Mouse (Mus musculus) lung, embryonic 14.5 days (tissue): ENCODE measurements around the gene Frat2. TPM values are rescaled to one million over a fixed set of nuclear protein-coding genes. Genes with fewer than 3 reads are reported as not detected.

Experiments used
- ATAC-seq: fragments of 200-750 bp; cut with Nextera tagmentation; 2 replicates; pipeline ENCODE4 v1.8.0; 2017; ENCODE audit warnings: mild to moderate bottlenecking, moderate TSS enrichment, moderate library complexity; ENCODE audit not compliant: insufficient read depth
- DNase-seq: peaks from one replicate; pipeline ENCODE4 v3.0.0-alpha.2; 2015
- H3K27ac ChIP-seq: fragments of 300-500 bp; sonication (generic); 2 replicates; pipeline ENCODE4 v1.5.1; 2014; ENCODE audit warnings: low read depth, mild to moderate bottlenecking, moderate library complexity
- H3K27me3 ChIP-seq: fragments of 300-500 bp; sonication (generic); 2 replicates; pipeline ENCODE4 v1.6.1; 2014; ENCODE audit warnings: low read length, control low read depth; ENCODE audit not compliant: insufficient read depth
- H3K36me3 ChIP-seq: fragments of 300-500 bp; sonication (generic); 2 replicates; pipeline ENCODE4 v1.6.1; 2014; ENCODE audit warnings: control low read depth; ENCODE audit not compliant: insufficient read depth
- H3K4me1 ChIP-seq: fragments of 300-500 bp; sonication (generic); 2 replicates; pipeline ENCODE4 v1.6.1; 2014; ENCODE audit warnings: antibody characterized with exemption, control low read depth; ENCODE audit not compliant: insufficient read depth
- H3K4me2 ChIP-seq: fragments of 300-500 bp; sonication (generic); 2 replicates; pipeline ENCODE4 v1.6.1; 2014; ENCODE audit warnings: mild to moderate bottlenecking
- H3K4me3 ChIP-seq: fragments of 300-500 bp; sonication (generic); 2 replicates; pipeline ENCODE4 v1.5.1; 2014; ENCODE audit warnings: low read depth, low read length
- H3K9ac ChIP-seq: fragments of 300-500 bp; sonication (generic); 2 replicates; pipeline ENCODE4 v1.6.1; 2014
- H3K9me3 ChIP-seq: fragments of 300-500 bp; sonication (generic); 2 replicates; pipeline ENCODE4 v1.6.1; 2016; ENCODE audit warnings: low read depth, low read length, control low read depth
- CTCF ChIP-seq: IDR thresholded peaks from 2 replicates; pipeline ENCODE4 v1.5.1; 2016; ENCODE audit warnings: antibody characterized with exemption, low read depth
- WGBS: fragments of 180-500 bp; shearing (Covaris S2); extraction: QIAGEN DNeasy Blood & Tissue Kit; methylation state at CpG from one replicate; pipeline ENCODE4 v1.1.7; 2014; 5-methylcytosine and 5-hydroxymethylcytosine counted together
- polyA plus RNA-seq: library from polyadenylated mRNA; unstranded; fragments of >200 nt; fragmentation: Nextera tagmentation; extraction: Ambion mirVana; gene quantifications from 2 replicates; pipeline ENCODE4 v1.2.1, GENCODE M21; 2014

Frat2 gene
- polyA plus RNA-seq, 1 experiment from 2014 or later: 2.6 TPM

- Histone ChIP-seq H3K4me2 (peak overlapping the region; percentile 99), H3K4me3 (peak overlapping the region; percentile 61), H3K27ac (no peak overlapping the region), H3K4me1 (0 out of 2 replicates have a peak, but pooled peaks cover 8% of the 10 kb centered on the region), H3K27me3 (peaks cover 33% of the 10 kb centered on the region), H3K9ac (peak overlapping the region; percentile 56), H3K9me3 (no peaks in the 10 kb centered on the region), H3K36me3 (no peaks in the 10 kb centered on the region)
- 1% methylated on average over 19 of the region's 19 CpGs for WGBS
- peak; percentile 34 for DNase-seq
- no peak for ATAC-seq
- TF ChIP-seq CTCF: no peak
These were observed 16.8 kb downstream of the Frat2 start for GRCm38 (mm10) chr19:41831101-41831570.

DNA sequence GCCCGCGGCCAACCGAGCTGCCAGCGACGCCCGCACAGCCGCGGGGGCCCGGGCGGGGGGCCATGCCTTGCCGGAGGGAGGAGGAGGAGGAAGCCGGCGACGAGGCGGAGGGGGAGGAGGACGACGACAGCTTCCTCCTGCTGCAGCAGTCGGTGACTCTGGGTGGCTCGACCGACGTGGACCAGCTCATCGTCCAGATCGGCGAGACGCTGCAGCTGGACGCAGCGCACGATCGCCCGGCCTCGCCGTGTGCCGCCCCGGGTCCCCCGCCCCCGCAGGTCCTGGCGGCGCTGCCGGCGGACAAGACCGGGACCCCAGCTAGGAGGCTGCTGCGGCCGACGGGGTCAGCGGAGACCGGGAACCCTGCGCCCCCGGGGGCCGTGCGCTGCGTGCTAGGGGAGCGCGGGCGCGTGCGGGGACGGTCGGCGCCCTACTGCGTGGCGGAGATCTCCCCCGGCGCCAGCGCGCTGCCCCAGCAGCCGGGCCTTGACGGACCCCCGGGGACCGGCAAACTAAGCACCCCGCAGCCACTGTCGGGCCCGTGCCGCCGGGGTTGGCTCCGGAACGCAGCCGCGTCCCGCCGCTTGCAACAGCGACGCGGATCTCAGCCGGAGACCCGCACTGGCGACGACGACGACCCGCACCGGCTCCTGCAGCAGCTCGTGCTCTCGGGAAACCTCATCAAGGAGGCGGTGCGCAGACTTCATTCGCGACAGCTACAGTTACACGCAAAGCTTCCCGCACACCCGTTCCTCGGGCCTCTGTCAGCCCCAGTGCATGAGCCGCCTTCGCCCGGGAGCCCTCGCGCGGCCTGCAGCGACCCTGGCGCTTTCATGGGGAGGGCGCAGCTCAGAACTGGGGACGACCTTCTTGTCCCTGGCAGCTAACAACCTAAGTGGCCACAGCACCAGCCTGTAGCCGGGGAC is 17.6 kb downstream of the Frat2 start:
- Histone ChIP-seq H3K9ac (peak overlapping the region; percentile 56), H3K4me2 (peak overlapping the region; percentile 99), H3K27ac (peak overlapping the region; percentile 46), H3K4me1 (0 out of 2 replicates have a peak, but pooled peaks cover 8% of the 10 kb centered on the region), H3K27me3 (peaks cover 33% of the 10 kb centered on the region), H3K36me3 (no peaks in the 10 kb centered on the region), H3K9me3 (no peaks in the 10 kb centered on the region), H3K4me3 (peak overlapping the region; percentile 61)
- DNase-seq (peak; percentile 57), ATAC-seq (peak; percentile 64)
- peak; percentile 10; the same call in 1 of the 2 replicates for TF ChIP-seq CTCF
- under 1% methylated on average over 107 of the region's 112 CpGs for WGBS

DNA sequence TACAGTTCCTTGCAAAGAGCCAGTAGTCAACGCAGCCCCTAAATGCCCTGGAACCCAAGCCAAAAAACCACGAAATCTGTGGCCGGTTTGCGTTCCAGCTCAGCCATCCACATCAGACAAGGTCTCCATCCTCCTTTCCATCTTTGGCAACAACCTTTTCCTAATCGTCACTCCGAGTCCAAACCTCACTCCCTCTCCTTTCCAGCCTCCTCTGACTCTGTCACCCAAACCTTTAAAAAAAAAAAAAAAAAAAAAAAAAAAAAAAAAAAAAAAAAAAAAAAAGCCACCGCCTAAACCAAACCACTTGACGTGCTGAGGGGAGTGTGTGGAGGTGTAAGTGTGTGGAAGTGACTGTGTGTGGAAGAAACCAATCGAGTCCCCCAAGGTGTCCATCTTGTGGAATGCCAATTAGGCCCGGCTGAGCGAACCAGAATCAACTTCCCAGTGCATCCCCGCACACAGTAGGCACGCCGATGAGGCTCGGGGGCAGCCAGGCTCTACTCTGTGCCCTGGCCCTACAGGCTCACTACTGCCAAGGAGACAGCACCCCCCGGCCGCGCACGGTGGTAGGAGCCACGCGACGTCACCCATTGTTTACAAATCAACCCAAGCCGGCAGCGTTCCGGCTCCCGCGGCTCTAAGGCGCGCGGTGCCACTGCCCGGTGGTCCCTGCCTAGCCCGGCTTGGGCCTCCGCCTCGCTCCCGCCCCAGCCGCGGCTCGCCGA is 18.4 kb downstream of the Frat2 start, which contains the start of gene Frat1:
Frat1 (plus strand) TSS at position 590 of the 725 bp plus-strand sequence.
- Histone ChIP-seq H3K9me3 (no peaks in the 10 kb centered on the region), H3K27ac (peak within 1 kb of the TSS; percentile 76), H3K27me3 (peaks cover 33% of the 10 kb centered on the region), H3K4me3 (peak within 1 kb of the TSS; percentile 61), H3K4me2 (peak within 1 kb of the TSS; percentile 99), H3K36me3 (no peaks in the 10 kb centered on the region), H3K9ac (peak within 1 kb of the TSS; percentile 56), H3K4me1 (0 out of 2 replicates have a peak, but pooled peaks cover 8% of the 10 kb centered on the region)
- DNase-seq (peak; percentile 89), ATAC-seq (peak; percentile 93)
- WGBS: under 1% methylated on average over 39 of the region's 39 CpGs
- 0 out of 2 replicates have a peak, but pooled peaks have one; percentile 19 for TF ChIP-seq CTCF

DNA sequence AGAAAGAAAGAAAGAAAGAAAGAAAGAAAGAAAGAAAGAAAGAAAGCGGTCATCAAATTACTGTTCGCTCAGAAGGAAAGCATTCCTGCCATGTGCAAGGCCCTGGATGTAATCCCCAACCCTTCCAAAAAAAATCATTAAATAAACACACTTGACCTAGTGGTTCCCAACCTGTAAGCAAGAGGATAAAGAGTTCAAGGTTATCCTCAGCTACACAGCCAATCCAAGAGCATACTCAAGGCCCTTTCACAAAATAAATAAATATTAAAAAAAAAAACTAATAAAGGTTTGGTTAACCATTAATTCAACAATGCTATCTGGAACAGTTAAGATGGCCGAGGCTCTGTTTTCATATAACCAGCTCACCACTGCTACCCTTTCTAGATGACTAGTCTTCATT is 19.0 kb downstream of the Frat2 start:
- Histone ChIP-seq H3K4me2 (peak overlapping the region; percentile 99), H3K27me3 (peaks cover 33% of the 10 kb centered on the region), H3K4me1 (0 out of 2 replicates have a peak, but pooled peaks cover 8% of the 10 kb centered on the region), H3K4me3 (no peak overlapping the region), H3K36me3 (no peaks in the 10 kb centered on the region), H3K9me3 (no peaks in the 10 kb centered on the region), H3K27ac (no peak overlapping the region), H3K9ac (no peak overlapping the region)
- no peak for ATAC-seq
- 66% methylated on average over 3 of the region's 3 CpGs for WGBS
- no peak for TF ChIP-seq CTCF
- DNase-seq: no peak

DNA sequence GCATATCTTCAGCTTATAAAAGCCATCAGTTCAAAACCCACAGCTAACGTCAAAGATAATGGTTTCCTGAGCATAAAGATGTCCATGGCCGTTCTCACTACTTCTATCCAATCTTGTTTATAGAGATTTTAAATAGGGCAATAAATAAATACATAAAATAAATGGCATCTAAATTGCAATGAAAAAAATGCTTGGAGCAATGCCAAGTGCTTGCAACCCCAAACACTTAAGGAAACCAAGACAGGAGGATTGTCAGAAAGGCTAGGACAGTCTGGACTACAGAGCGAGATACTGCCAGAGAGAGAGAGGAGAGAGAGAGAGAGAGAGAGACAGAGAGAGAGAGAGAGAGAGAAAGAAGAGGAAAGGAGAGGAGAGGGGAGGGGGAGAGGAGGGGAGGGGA is 21.4 kb downstream of the Frat2 start:
- no peak for DNase-seq
- 54% methylated on average over 3 of the region's 3 CpGs for WGBS
- TF ChIP-seq CTCF: no peak
- Histone ChIP-seq H3K27ac (no peak overlapping the region), H3K4me2 (no peak overlapping the region), H3K36me3 (no peaks in the 10 kb centered on the region), H3K27me3 (peaks cover 14% of the 10 kb centered on the region), H3K4me1 (0 out of 2 replicates have a peak, but pooled peaks cover 5% of the 10 kb centered on the region), H3K9me3 (no peaks in the 10 kb centered on the region), H3K4me3 (no peak overlapping the region), H3K9ac (no peak overlapping the region)
- no peak for ATAC-seq

- Histone ChIP-seq H3K27me3 (no peaks in the 10 kb centered on the region), H3K9me3 (no peaks in the 10 kb centered on the region), H3K4me2 (no peak overlapping the region), H3K36me3 (no peaks in the 10 kb centered on the region), H3K9ac (no peak overlapping the region), H3K4me3 (no peak overlapping the region), H3K27ac (no peak overlapping the region), H3K4me1 (no peaks in the 10 kb centered on the region)
- DNase-seq (no peak), ATAC-seq (no peak)
- TF ChIP-seq CTCF: no peak
- 82% methylated on average over 5 of the region's 5 CpGs for WGBS
These were observed 23.0 kb downstream of the Frat2 start for GRCm38 (mm10) chr19:41824950-41825349.
